Mouse (Mus musculus): ENCODE measurements at regions not wholly inside any gene's neighbourhood (a gene's known extent, or its start where the extent isn't known, plus 50 kb on each side); places are given as distances from the start of the nearest gene placed in this dataset.
A peak's percentile ranks its signal among the peaks of the same experiment; 100 is the strongest.

- DNase-seq (ENCODE audit: low read depth): peak; percentile 91
Measured at GRCm38 (mm10) chrX:167091841-167092240, 117.3 kb downstream of the Tmsb4x start.

DNA sequence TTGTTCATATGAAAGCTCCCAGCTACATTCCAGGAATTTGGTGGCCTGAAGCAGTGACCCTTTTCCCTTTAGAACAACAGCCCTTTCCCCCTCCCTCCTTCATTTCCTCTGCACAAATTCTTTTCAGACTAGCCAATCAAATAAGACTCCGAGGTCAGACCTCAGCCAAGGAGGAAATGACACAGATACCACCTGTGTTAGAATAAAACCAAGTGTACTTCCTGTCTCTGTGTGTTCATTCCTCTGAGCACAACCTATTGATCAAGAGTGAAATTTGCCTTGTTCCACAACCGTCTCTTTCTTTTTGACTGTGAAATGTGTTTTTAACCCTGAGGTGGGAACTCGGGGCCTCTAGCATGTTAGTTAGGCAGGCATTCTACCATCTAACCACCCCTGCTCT is 120.2 kb downstream of the Tmsb4x start:
- peak; percentile 88 for DNase-seq (ENCODE audit: low read depth)

DNA sequence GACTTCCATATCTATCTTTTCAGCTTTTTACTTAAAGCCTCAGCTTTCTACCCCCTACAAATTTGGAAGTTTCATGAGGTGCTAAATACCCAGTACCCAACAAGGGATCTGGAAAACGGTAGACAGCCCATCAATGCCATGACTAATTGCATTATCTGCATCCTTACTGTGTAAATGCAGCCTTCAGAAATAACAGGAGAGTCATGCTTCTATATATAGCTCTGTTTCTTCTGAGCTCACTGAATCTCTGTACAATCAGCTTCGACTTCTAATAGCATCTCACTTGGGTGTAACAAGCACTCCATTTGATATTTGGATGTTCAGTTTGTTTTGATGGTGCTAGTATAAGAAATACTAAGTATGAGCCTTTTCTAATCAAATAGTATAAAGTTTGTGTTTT is 120.7 kb downstream of the Tmsb4x start:
- peak; percentile 63 for DNase-seq (ENCODE audit: low read depth)

GRCm38 (mm10) chrX:167080821-167081220 is 128.3 kb downstream of the Tmsb4x start:
- DNase-seq (ENCODE audit: low read depth): no peak

GRCm38 (mm10) chrX:167069075-167069474 is 140.0 kb downstream of the Tmsb4x start:
- no peak for DNase-seq (ENCODE audit: low read depth)

DNA sequence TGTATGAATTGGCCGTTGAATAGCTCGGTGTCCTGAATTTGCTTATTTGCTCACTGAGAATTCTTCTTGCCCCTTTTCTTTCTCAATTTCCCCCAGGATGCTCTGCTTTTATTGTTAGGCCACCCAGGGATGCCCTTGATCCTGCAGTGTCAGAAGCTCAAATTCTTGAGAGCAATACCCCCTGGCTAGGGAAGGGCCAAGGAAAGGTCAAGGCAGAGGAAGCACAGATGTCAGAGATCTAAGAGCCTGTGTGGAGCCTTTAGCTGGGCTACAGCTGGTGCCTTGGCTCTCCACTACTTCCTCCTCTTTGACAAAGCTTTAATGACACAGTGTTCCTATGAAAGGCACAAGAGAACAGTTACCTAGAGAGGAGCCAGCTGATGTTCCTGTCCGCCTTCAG is 141.2 kb downstream of the Tmsb4x start:
- peak; percentile 23 for DNase-seq (ENCODE audit: low read depth)

DNA sequence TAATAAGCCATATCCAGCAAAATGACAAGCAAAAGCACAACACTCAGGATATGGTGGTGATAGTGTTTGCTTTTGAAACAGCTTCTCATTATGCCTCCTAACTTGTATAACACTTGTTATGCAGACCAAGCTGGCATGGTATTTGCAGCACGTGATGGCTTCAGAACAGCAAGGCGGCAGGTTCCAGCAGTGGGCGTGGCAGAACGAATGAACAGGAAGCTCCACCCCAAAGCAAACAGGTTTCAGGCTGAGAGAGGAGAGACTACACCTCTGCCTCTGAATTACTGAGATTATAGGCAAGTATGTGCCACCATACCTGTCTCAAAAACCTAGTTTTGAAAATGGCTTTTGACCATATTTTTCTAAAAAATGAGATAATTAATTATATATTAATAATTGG is 145.2 kb downstream of the Tmsb4x start:
- DNase-seq (ENCODE audit: low read depth): no peak

DNA sequence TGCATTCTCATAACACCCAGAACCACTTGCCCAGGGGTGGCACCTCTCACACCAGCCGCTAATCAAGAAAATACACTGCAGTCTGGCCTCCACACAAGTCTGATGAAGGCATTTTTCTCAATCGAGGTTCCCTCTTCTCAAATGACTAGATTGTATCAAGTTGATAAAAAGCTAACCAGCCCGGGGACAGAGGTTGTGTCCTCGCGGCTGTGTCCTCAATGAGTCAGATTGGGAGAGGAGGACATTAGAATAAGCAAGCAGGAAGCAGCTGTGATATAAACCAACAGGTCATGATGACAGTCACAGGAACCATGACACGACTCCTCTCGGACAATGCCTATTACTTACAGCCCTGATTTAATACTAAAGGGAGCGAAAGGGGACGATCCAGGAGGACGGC is 156.7 kb downstream of the Tmsb4x start:
- DNase-seq (ENCODE audit: low read depth): peak; percentile 71

DNA sequence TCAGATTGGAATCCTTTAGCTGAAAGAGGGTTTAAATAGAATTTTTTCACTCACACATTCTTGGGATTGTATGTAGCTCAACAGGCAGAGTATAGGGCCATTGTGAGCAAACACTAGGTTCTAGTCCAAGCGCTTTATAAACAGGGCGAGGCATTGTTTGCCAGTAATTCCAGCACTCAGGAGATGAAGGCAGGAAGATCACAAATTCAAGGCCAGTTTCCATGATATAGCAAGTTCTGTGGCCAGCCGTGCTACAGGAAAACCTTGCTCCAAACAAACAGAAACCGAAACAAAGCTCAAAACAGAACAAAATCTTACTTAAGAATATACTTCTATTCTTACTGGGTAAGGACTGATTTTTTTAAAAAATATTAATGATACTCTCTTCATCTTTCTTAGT is 159.0 kb downstream of the Tmsb4x start:
- no peak for DNase-seq (ENCODE audit: low read depth)

- peak; percentile 83 for DNase-seq (ENCODE audit: low read depth)
Measured at GRCm38 (mm10) chrX:167049191-167049968, 159.7 kb downstream of the Tmsb4x start.

DNA sequence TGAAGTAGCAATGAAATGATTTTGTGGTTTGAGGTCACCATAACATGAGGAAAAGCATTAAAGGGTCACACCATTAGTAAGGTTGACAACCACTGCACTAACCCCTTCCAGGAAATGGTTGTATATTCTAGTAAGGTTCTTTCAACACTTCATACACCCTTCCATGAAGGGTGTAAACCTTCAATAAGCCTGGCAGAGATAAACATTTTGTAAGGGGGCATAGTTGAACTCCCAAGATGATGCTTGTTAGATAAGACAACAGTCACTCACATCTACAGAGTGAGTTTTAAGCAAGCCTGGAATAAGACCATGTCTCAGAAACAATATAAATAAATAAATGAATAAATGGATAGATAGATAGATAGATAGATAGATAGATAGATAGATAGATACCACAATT is 171.1 kb downstream of the Tmsb4x start:
- DNase-seq (ENCODE audit: low read depth): no peak

DNA sequence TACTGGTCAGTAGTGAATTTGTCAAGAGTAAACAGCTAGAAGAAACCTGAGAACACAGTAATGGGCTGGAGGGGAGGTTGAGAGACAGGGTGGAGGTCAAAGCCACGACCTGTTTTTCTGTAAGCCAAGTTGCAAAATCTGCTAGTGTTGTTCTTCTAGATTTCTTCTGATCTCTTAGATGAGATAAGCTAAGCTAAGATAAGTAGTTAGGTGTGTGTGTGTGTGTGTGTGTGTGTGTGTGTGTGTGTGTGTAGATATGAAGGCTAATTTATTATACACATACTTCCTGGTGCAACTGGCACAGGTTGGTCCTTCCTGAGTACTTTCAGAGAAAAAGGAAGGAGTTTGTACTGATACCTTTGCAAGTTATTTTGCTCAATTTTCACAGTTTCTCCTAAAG is 172.8 kb downstream of the Tmsb4x start:
- no peak for DNase-seq (ENCODE audit: low read depth)

DNA sequence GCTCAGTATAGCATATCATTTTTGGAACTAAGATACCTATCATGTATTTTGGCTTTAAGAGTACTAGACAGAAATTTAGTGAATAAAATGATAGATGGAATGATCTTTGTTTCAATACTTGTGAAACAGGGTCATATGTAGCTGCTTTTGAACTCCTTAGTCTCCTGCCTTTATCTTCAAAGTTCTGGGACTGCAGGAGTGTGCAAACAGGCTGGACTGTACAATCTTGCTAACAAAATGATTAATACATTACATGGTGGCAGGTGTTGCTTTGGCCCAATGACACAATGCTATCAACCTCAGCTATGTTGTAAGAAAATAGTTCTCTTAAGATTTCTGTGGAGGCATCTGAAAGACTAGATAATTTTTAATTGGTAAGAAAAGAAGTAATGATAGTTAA is 173.5 kb downstream of the Tmsb4x start:
- DNase-seq (ENCODE audit: low read depth): no peak

GRCm38 (mm10) chrX:167033091-167033490 is 176.0 kb downstream of the Tmsb4x start:
- DNase-seq (ENCODE audit: low read depth): no peak

DNA sequence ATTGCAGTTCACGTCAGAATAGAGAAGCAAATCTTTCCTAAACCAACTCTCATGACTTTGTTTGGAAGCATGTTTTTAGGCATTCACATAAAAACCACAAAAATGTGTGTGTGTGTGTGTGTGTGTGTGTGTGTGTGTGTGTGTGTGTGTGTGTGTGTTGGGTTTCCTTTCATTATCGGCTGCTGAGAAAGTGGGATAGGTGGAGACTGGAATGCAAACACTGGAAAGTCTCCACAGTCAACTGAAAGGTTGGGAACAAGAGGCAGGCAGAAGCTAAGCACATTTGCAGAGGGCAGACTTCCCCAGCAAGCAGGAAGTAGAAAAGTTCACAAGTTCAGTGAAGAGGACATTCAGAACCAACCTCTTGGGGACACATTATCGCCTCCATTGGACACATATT is 176.5 kb downstream of the Tmsb4x start:
- no peak for DNase-seq (ENCODE audit: low read depth)

GRCm38 (mm10) chrX:167031543-167031942 is 177.6 kb downstream of the Tmsb4x start:
- no peak for DNase-seq (ENCODE audit: low read depth)

DNA sequence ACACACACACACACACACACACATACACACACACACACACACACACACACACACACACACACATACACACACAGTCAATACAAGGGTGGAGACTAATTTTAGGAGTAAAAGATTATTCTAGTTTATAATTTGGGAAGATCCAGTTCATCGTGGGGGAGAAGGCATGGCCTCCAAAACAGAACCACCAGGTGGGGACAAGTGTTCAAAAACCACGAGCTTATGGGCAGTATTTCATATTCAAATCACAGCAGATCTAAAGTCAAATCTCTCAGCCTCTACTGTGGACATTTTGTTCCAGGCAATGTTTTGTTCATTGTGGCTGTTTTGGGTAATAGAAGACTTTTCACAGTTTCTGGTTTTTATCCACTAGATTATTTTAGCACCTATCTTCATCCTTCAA is 193.5 kb downstream of the Tmsb4x start:
- no peak for DNase-seq (ENCODE audit: low read depth)

DNA sequence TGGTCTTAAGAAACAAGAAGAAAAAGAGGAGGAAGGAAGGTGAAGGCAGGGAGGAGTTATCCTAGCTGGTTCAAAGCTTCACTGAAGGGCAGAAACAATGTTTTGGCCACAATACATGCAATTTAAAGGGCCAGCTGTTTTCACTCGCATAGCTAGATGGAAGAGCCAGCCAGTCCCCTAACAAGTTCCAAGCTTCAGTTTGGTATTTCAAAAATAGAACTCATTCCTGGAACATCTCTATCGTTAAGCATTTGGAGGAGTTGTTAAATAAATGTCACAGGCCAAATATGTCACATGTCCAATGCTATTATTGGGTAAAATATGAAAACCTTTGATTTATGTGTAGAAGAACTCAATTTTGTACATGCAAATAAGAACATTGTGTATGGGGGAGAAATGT is 194.8 kb downstream of the Tmsb4x start:
- no peak for DNase-seq (ENCODE audit: low read depth)

- DNase-seq (ENCODE audit: low read depth): no peak
Measured at GRCm38 (mm10) chrX:167012891-167013290, 196.2 kb downstream of the Tmsb4x start.

DNA sequence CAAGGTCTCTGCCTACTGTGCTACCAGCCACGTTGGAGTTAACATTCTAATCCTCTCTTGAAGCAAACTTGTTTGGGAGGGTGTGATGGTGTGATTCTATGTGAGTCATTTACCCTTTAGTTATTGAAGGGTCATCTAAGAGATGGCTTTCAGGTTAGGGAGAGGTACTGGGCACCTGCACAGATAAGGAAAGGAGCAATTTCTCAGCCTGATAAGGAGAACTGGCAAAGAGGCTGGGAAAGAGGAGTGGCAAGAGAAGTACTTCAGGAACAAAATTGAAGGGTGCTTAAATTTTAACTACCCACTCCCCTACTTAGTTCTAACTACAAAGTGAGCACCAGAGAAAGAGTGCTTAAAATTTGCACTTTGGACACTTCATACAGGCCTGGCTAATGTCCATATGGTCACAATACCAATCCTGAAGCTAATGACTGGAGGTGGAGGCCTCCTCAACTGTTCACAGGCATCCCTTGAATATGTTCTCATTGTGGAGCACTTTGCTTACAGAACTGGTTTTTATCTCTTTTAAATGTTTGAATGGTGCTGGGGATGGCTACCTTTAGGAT is 197.1 kb downstream of the Tmsb4x start:
- no peak for DNase-seq (ENCODE audit: low read depth)

GRCm38 (mm10) chrX:166995855-166996254 is 213.3 kb downstream of the Tmsb4x start:
- DNase-seq (ENCODE audit: low read depth): no peak

- DNase-seq (ENCODE audit: low read depth): no peak
Measured at GRCm38 (mm10) chrX:166981003-166981402, 228.1 kb downstream of the Tmsb4x start.

DNA sequence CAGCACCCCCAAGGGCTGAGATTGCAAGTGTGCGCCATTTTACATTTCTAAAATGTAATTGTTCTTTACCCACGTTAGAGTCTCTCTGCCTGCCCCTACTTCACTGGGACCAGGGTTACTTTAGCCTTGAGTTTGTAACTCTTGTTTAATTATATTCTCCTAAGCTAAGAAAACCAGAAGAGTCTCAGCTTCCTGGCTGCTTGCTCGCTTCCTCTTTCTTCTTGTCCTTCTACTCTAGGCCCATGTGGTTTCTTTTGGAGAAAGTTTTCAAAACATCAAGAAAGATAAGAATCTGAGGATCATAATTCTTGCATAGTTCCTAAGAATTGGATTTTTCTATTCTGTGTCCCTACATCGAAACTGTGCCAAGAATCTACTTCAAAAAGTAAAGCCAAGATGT is 228.6 kb downstream of the Tmsb4x start:
- peak; percentile 29 for DNase-seq (ENCODE audit: low read depth)

DNA sequence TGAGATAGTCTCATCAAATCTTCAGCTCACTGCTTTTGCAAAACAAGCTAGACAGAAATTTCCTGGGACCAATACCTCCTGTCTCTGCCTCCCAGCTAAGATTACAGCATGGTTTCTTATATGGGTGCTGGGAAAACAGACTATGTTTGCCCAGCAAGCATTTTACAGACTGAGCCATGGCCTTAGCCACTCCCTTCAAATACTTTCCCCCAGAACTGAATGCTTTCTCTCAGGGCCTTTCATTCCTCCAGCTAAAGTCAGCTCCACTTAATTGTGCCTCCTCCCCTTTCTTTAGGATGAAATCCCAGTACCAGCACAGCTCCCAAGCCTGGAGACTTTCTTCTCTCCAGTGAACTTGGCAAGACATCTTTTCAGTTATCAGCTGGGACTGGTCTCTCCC is 232.1 kb downstream of the Tmsb4x start:
- no peak for DNase-seq (ENCODE audit: low read depth)
